Mouse (Mus musculus) erythroblast, embryonic 14.5 days (primary cell): ENCODE measurements around the gene Mark4.

Experiments
- GATA1 ChIP-seq: IDR thresholded peaks from 2 replicates; pipeline ENCODE4 v1.6.1; 2012; ENCODE audit warnings: low read length, inconsistent platforms, mixed read lengths
- TAL1 ChIP-seq: IDR thresholded peaks from 3 replicates; pipeline ENCODE4 v1.6.1; 2012; ENCODE audit warnings: low read length, inconsistent platforms, mixed read lengths

GRCm38 (mm10) chr7:19462443-19462842 lies 3.8 kb upstream of the Mark4 start:
- no peak for TF ChIP-seq TAL1
- no peak for TF ChIP-seq GATA1
